ENCODE assay signal across 8 mouse cellular contexts in the genomic region with DNA sequence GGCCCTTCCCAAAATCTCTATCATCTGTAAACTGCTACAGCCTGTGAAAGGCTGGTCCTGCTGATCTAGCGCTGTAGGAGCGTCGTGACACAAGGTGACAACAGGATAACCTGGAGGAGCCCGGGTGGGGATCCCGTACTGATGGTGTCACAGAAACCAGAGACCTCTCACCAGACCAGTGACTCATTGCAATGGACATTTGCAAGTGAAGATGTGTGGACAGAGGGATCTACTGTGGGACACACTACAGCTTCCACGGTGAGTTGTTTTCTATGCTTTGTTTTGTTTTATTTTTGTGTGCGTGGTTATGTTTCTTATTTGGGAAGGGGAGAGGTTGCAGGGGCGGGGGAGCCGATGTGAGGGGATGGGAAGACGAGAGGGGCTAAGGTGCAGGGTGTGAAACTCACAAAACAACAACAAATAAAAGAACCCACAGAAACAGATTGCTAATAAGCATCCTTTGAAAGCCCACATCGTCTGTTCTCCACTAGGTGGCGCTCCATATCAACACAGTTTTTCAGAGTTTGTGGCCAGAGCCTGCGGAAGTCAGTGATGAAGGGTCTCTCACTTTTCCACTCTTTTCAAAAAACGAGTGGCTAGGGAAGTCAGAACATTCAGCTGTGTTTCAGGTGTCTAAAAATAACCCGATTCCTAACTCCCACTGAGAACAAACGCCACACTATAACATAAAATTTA.
DNase-seq lines count a peak whose midpoint lies in the region; ATAC-seq and TF ChIP-seq lines count a peak whose summit lies in the region.

No protein-coding gene starts in this region.

- H3K27me3 ChIP-seq in forebrain, embryonic 10.5 days (ENCODE audit: poor library complexity, severe bottlenecking) = peaks cover 4% of the 10 kb centered on the region; the same call in 1 of the 2 replicates
- no peaks in the 10 kb centered on the region for H3K27me3 ChIP-seq in kidney, embryonic 14.5 days (ENCODE audit: control insufficient read depth, insufficient read depth, low read length)
- H3K27me3 ChIP-seq in stomach, postnatal 0 days (ENCODE audit: control insufficient read depth, insufficient read depth, low read length) = no peaks in the 10 kb centered on the region

- no peak overlapping the region for H3K27ac ChIP-seq in forebrain, embryonic 10.5 days
- H3K27ac ChIP-seq in kidney, embryonic 14.5 days (ENCODE audit: low read depth, low read length) = no peak overlapping the region
- no peak overlapping the region for H3K27ac ChIP-seq in stomach, postnatal 0 days (replicated peaks)

- H3K36me3 ChIP-seq in forebrain, embryonic 10.5 days (replicated peaks) = no peaks in the 10 kb centered on the region
- H3K36me3 ChIP-seq in kidney, embryonic 14.5 days (ENCODE audit: control insufficient read depth, insufficient read depth, low read length) = no peaks in the 10 kb centered on the region
- no peaks in the 10 kb centered on the region for H3K36me3 ChIP-seq in stomach, postnatal 0 days (ENCODE audit: control insufficient read depth, insufficient read depth, low read length)

- no peak for TF ChIP-seq EP300 in stomach, postnatal 0 days (optimal IDR thresholded peaks at IDR 0.05)

- TF ChIP-seq POLR2A in lung, adult 2 months (IDR thresholded peaks at IDR 0.05; ENCODE audit: borderline replicate concordance, extremely low read depth, low read depth, low read length) = no peak

- ATAC-seq in kidney, embryonic 14.5 days (ENCODE audit: low FRiP score, low TSS enrichment) = peak; percentile 39; the same call in 1 of the 2 replicates
- ATAC-seq in stomach, postnatal 0 days (ENCODE audit: low FRiP score, low TSS enrichment) = no peak

- no peak overlapping the region for H3K4me3 ChIP-seq in forebrain, embryonic 10.5 days
- no peak overlapping the region for H3K4me3 ChIP-seq in kidney, embryonic 14.5 days (ENCODE audit: low read length)
- H3K4me3 ChIP-seq in lung, adult 2 months (replicated peaks; ENCODE audit: extremely low read depth, low read depth, low read length) = no peak overlapping the region
- no peak overlapping the region for H3K4me3 ChIP-seq in stomach, postnatal 0 days (ENCODE audit: low read depth, low read length)

- no peaks in the 10 kb centered on the region for H3K9me3 ChIP-seq in forebrain, embryonic 10.5 days
- H3K9me3 ChIP-seq in kidney, embryonic 14.5 days (ENCODE audit: control insufficient read depth, low read length) = no peaks in the 10 kb centered on the region
- no peaks in the 10 kb centered on the region for H3K9me3 ChIP-seq in stomach, postnatal 0 days (ENCODE audit: control insufficient read depth, low read length)

- WGBS in forebrain, embryonic 10.5 days = 43% methylated on average over 16 of the region's 16 CpGs
- 44% methylated on average over 16 of the region's 16 CpGs for WGBS in kidney, embryonic 14.5 days
- WGBS in lung, adult 2 months = 36% methylated on average over 16 of the region's 16 CpGs
- WGBS in stomach, postnatal 0 days = 34% methylated on average over 16 of the region's 16 CpGs

- DNase-seq in cerebellum, adult 11 months = peak; percentile 11
- no peak for DNase-seq in cerebellum, adult 11-12 months
- DNase-seq in 3134 (ENCODE audit: extremely low read depth, insufficient read length, low spot score) = peak; percentile 4
- peak; percentile 14 to 34 for DNase-seq in adrenal gland, postnatal 36 days
- DNase-seq in forebrain, embryonic 10.5 days (ENCODE audit: extremely low spot score, low spot score) = peak; percentile 66
- DNase-seq in lung, adult 2 months = peak; percentile 3
- peak; percentile 27 for DNase-seq in stomach, postnatal 0 days (ENCODE audit: low spot score)

- no peak overlapping the region for H3K4me2 ChIP-seq in kidney, embryonic 14.5 days (replicated peaks; ENCODE audit: low read depth, low read length)
- no peak overlapping the region for H3K4me2 ChIP-seq in stomach, postnatal 0 days (replicated peaks; ENCODE audit: low read depth)

- no peak overlapping the region for H3K9ac ChIP-seq in kidney, embryonic 14.5 days (ENCODE audit: low read depth, low read length)
- H3K9ac ChIP-seq in stomach, postnatal 0 days (ENCODE audit: low read length) = no peak overlapping the region

- TF ChIP-seq CTCF in lung, adult 2 months (IDR thresholded peaks at IDR 0.05; ENCODE audit: insufficient read depth, low read length) = 0 out of 2 replicates have a peak, but pooled peaks have one; percentile 15
- peak; percentile 88 for TF ChIP-seq CTCF in stomach, postnatal 0 days (IDR thresholded peaks at IDR 0.05; ENCODE audit: low read depth)

- H3K4me1 ChIP-seq in forebrain, embryonic 10.5 days = 0 out of 2 replicates have a peak, but pooled peaks cover 2% of the 10 kb centered on the region
- H3K4me1 ChIP-seq in kidney, embryonic 14.5 days (ENCODE audit: control insufficient read depth, insufficient read depth, low read length) = no peaks in the 10 kb centered on the region
- no peaks in the 10 kb centered on the region for H3K4me1 ChIP-seq in lung, adult 2 months (ENCODE audit: control insufficient read depth, insufficient read depth, low read length)
- H3K4me1 ChIP-seq in stomach, postnatal 0 days (replicated peaks; ENCODE audit: control insufficient read depth, insufficient read depth) = no peaks in the 10 kb centered on the region
